8 mouse cellular contexts compared by ENCODE assay signal in the genomic region with DNA sequence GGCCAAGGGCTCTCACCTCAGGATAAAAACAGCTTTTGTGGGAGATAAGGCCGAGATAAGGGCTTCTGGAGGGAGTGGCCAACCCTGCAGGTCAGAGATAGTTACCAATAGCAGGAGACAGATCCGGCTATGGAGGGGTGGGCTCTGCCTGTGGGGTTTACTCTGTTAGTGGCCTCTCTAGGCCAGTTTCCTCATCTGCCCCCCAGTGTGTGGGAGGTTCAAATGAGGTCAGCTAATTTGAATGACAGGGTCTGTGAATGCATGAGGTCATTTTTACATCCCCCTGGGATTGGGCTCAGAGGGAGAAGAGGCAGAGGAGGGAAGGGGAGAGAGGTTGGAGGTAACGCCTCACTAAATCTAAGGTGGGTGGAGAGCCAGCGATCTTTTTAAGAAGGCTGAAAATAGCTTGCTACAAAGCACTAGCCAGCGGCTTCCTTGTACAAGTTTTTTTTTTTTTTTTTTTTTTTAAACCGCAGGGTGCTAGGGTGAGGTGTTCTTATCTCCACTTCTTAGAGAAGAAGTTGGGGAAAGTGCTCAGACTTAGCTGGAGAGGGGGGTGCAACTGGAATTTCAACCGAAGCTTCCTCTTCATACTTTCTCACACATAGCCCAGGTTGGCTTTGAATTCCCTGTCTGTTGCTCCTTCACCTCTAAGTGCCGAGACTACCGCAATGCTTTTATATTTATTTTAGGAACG. TPM values are rescaled to one million over a fixed set of nuclear protein-coding genes. Genes with fewer than 3 reads are reported as not detected.
DNase-seq lines count a peak whose midpoint lies in the region; ATAC-seq lines count a peak whose summit lies in the region.

No protein-coding gene starts in this region.

- DNase-seq in heart, embryonic 10.5 days (ENCODE audit: low spot score), result no peak
- DNase-seq in heart, postnatal 25 days (ENCODE audit: low spot score), result no peak
- DNase-seq in gastrocnemius, postnatal 36 days, result no peak
- no peak for DNase-seq in right cerebral cortex, postnatal 36 days (ENCODE audit: low spot score in 2 of 2)
- DNase-seq in T-cell, adult 2 months (ENCODE audit: low spot score), result no peak

- H3K4me1 ChIP-seq in heart, embryonic 10.5 days, result peaks cover 22% of the 10 kb centered on the region
- H3K4me1 ChIP-seq in brown adipose tissue, adult 24 weeks (ENCODE audit: control insufficient read depth, insufficient read depth, insufficient read length, low read length), result no peaks in the 10 kb centered on the region
- H3K4me1 ChIP-seq in hindbrain, embryonic 15.5 days (replicated peaks), result peaks cover 24% of the 10 kb centered on the region
- peaks cover 32% of the 10 kb centered on the region for H3K4me1 ChIP-seq in midbrain, embryonic 13.5 days (replicated peaks)

- no peak for ATAC-seq in hindbrain, embryonic 15.5 days (ENCODE audit: low FRiP score, low read depth)
- peak; percentile 49 for ATAC-seq in midbrain, embryonic 13.5 days

- H3K4me3 ChIP-seq in heart, embryonic 10.5 days, result peak overlapping the region; percentile 49
- H3K4me3 ChIP-seq in brown adipose tissue, adult 24 weeks (ENCODE audit: insufficient read depth, low read depth, low read length), result peak overlapping the region; percentile 37; the same call in 1 of the 2 replicates
- peak overlapping the region; percentile 17 for H3K4me3 ChIP-seq in hindbrain, embryonic 15.5 days
- H3K4me3 ChIP-seq in midbrain, embryonic 13.5 days (replicated peaks), result peak overlapping the region; percentile 16; the same call in 1 of the 2 replicates

- H3K36me3 ChIP-seq in heart, embryonic 10.5 days, result no peaks in the 10 kb centered on the region
- no peaks in the 10 kb centered on the region for H3K36me3 ChIP-seq in hindbrain, embryonic 15.5 days
- H3K36me3 ChIP-seq in midbrain, embryonic 13.5 days, result no peaks in the 10 kb centered on the region

- no peaks in the 10 kb centered on the region for H3K9me3 ChIP-seq in heart, embryonic 10.5 days
- no peaks in the 10 kb centered on the region for H3K9me3 ChIP-seq in hindbrain, embryonic 15.5 days
- no peaks in the 10 kb centered on the region for H3K9me3 ChIP-seq in midbrain, embryonic 13.5 days

- WGBS in heart, embryonic 10.5 days, result 2% methylated on average over 10 of the region's 10 CpGs
- 3% methylated on average over 10 of the region's 10 CpGs for WGBS in hindbrain, embryonic 15.5 days
- 3% methylated on average over 10 of the region's 10 CpGs for WGBS in midbrain, embryonic 13.5 days

- no peak overlapping the region for H3K27ac ChIP-seq in heart, embryonic 10.5 days
- H3K27ac ChIP-seq in brown adipose tissue, adult 24 weeks (replicated peaks; ENCODE audit: low read depth, low read length), result no peak overlapping the region
- peak overlapping the region; percentile 50; the same call in 1 of the 2 replicates for H3K27ac ChIP-seq in hindbrain, embryonic 15.5 days (replicated peaks)
- H3K27ac ChIP-seq in midbrain, embryonic 13.5 days, result no peak overlapping the region

- peaks cover 16% of the 10 kb centered on the region; the same call in 1 of the 2 replicates for H3K27me3 ChIP-seq in heart, embryonic 10.5 days (ENCODE audit: insufficient read depth, poor library complexity, severe bottlenecking)
- no peaks in the 10 kb centered on the region for H3K27me3 ChIP-seq in hindbrain, embryonic 15.5 days
- H3K27me3 ChIP-seq in midbrain, embryonic 13.5 days, result peaks cover 5% of the 10 kb centered on the region; the same call in 1 of the 2 replicates

- peak overlapping the region; percentile 51 for H3K4me2 ChIP-seq in hindbrain, embryonic 15.5 days
- peak overlapping the region; percentile 45 for H3K4me2 ChIP-seq in midbrain, embryonic 13.5 days (replicated peaks)

- intact Hi-C loops in heart, postnatal 25 days (cut with DNase I), result loop anchor here (5.0 to 10.0 kb wide), 3 partner anchors 78 to 1156 kb away; no protein-coding TSS in a partner anchor
- intact Hi-C loops in gastrocnemius, postnatal 36 days (cut with DNase I), result loop anchor here (5.0 kb wide), 1 partner anchor 158 kb away; no protein-coding TSS in a partner anchor

- H3K9ac ChIP-seq in hindbrain, embryonic 15.5 days, result no peak overlapping the region
- no peak overlapping the region for H3K9ac ChIP-seq in midbrain, embryonic 13.5 days (replicated peaks)

RNA-seq across cellular contexts. Expression of gene Wwc1, which starts 20.4 kb away (rescaled TPM):
- polyA plus RNA-seq in heart, embryonic 10.5 days (2016; fragmentation: Nextera tagmentation; extraction: Ambion mirVana), result 3.0 and 3.9 TPM in 2 replicates
- 1 to 10 TPM; 1.3 to 1.5 TPM for total RNA-seq in heart, postnatal 25 days (2021)
- polyA plus RNA-seq in brown adipose tissue, adult 24 weeks (2012; ENCODE audit: insufficient read depth, insufficient read length, missing spikeins), result not detected in 2 replicates
- 13.5 and 13.8 TPM in 2 replicates for polyA plus RNA-seq in hindbrain, embryonic 15.5 days (2015; fragmentation: Nextera tagmentation; extraction: Ambion mirVana)
- 6.2 and 7.0 TPM in 2 replicates for polyA plus RNA-seq in midbrain, embryonic 13.5 days (2015; fragmentation: Nextera tagmentation; extraction: Ambion mirVana)
- under 1 TPM in 1 of 2 experiments, not detected in 1; 0.31 TPM for total RNA-seq in gastrocnemius, postnatal 36 days (2021)
